Mouse (Mus musculus): ENCODE results near the gene Nps. TPM values are rescaled to one million over a fixed set of nuclear protein-coding genes. Genes with fewer than 3 reads are reported as not detected.

The Nps gene
- polyA plus RNA-seq (2012; rRNA removed): not detected in 2 replicates

GRCm38 (mm10) chr7:135258053-135258753 is at the start of gene Nps:
Nps (plus strand) TSS chr7:135258703.

Other genes with a start within 250 kb of the Nps start
- not detected in 2 replicates for gene Foxi2, start 151.6 kb downstream of the Nps start, polyA plus RNA-seq (2012; rRNA removed)

Data from liver, embryonic 18 days (tissue).